Mouse (Mus musculus): ENCODE results near the gene Dusp5.
A peak's percentile ranks its signal among the peaks of the same experiment; 100 is the strongest.

The Dusp5 gene

DNA sequence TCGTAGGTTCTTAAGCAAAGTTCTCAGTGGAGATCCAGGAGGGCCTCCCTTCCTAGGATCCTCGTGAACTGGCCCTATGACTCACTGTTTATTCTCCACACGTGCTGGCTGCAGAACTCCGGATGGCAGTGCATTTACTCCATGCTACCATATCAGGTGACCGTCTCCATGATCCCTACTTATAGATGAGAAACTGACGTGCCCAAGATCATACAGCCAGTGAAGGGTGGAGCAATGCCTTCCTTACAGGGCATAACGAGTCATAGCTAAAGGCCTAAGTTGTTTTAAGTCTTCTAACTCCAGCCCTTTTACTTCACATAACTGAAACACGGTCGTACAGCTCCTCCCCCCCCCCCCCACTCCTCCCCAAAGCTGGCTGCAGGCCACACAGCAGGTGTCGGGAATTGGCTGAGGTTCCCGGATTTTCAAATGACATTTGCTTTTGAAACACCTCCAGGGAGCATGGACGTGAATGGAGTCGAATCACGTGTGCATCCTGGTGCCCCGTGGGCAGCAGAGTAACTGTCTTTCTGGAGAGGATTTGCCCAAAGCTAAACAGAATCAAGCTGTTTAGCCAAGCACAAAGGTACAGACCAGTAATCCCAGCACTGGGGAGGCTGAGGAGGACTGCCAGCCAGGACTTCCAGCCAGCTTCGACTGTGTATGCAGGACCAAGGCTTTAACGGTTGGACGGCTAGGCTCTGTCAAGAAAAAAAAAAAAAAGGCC is 11.4 kb upstream of the Dusp5 start:
- no peak for DNase-seq (ENCODE audit: low read depth, low spot score)

DNA sequence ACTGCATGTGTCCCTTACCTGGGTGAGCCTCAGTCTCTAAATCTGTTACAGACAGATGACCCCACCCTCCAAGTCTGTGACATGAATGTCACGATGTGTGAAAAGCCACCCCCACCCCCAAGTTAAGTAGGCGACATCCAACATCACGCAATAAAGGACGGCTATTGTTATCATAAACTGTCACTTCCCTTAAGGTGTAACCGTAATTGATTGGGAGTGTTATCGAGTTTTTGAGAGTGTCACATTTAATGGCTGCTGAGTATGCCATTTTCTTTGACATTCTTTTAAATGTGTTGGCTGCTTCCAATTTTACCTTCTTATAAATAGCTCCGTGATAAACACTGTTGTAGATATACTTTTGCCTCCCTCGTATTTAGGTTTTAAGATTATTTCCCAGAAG is 9.4 kb upstream of the Dusp5 start:
- no peak for DNase-seq (ENCODE audit: low read depth, low spot score)

DNA sequence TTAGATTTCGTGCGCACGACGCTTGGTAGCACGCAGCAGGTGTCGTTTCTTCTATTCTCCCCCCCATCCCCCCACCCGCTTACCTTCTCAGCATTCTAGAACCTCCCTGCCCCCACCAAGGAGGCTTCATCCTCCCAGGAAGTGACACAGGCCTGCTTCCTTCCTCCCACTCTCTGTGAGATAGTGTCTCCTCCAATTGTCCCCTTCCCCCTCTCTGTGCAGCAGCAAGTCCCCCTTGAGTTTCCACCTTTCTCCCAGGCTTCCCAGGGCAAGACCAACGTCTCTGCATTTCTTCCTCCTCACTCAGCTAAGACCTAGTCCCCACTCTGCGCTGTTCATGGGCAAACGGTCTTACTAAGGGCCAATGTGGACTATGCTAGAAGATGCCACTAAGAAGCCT is 8.9 kb upstream of the Dusp5 start:
- DNase-seq (ENCODE audit: low read depth, low spot score) = no peak

DNA sequence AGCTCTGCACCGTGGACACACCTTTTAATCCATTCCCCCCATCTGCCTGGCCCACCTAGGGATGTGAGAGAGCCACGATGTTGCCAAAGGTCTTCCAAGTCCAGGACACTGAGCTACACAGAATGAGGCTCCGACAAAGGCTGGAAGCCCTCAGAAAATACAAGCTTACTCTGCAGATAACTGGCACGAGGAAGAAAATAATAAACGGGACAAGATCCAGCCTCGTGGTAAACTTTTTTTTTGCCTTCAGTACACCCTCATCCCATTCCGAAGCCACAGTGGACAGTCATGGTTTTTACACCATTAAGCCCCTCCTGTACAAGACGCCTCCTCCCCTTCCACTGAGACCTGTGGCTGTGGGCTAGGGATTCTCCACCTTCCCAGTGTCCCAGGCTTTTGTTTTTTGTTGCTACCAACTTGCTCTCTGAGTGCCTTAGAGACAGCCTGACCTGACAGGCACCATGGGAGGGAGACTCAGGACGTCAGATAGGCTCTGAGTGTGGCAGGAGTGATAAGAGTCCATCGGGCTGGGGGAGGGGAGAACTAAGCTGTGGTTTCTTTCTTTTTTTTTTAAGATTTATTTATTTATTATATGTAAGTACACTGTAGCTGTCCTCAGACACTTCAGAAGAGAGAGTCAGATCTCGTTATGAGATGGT is 7.6 kb upstream of the Dusp5 start:
- DNase-seq (ENCODE audit: low read depth, low spot score) = no peak

- no peak for DNase-seq (ENCODE audit: low read depth, low spot score)
Measured at GRCm38 (mm10) chr19:53527480-53527879, 1.4 kb upstream of the Dusp5 start.

DNA sequence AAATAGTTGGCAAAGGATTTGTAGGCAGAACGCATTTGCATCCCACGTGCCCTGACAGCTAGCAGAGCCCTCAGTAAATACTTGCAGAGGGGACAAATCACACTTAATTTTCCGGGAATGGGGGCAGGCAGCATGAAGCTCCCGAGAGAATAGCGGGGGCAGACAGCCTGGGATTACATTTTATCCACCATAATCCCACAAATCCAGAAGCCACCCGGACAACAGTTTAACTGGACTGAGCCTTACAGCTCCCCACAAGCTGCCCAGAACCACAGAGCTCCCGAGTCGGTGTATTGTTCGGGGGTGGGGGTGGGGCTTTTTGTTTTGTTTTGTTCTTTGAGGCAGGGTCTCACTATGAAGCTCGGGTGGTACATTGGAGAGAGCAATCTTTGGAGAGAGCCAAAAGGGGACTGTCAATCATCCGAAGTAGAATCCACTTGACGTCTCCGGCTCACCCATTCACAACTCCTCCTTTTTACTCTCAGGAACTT is 733 bp upstream of the Dusp5 start:
- peak; percentile 63 for DNase-seq (ENCODE audit: low read depth, low spot score)

- DNase-seq (ENCODE audit: low read depth, low spot score) = no peak
Measured at GRCm38 (mm10) chr19:53529455-53529704, 471 bp downstream of the Dusp5 start.

DNA sequence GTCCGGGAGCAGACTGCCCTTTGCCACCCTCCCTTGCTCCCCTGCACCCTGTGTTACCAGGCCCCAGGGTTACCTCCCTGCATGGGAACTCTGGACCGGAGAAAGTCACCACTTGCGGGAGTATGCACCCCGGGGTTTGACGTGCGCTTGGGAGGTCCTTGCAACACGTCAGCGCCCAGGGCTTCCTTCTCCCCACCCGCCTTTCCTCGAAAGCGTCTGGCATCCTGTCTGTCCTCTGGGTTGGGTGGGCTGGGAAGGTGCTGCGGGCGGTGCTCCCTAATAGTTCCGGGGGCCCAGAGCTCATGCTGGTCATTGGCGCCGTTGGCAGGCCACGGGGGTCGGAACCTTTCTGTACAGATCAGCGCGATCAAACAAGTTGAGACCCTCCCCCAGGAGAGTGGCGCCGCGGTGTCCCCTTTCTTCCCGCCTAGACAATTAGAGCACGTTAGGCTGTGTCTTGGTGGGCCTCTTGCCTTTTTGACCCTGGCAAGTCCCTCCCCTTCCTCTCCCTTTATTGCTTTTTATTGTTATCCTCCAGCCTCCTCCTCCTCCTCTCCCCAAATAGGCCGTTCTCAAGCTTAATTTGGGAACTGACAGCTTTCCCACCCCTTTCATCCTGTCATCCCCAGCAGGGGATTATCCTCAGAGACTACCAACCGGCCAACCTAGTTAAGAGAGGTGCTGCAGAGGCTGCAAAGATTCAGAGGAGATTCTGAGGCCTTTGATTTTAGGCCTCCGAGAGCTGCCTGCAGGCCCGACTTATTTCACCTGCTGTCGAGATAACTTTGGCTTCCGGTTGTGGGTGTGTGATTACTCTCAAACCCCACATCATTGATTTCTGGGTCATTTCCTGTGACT is 1.0 kb downstream of the Dusp5 start:
- no peak for DNase-seq (ENCODE audit: low read depth, low spot score)

DNA sequence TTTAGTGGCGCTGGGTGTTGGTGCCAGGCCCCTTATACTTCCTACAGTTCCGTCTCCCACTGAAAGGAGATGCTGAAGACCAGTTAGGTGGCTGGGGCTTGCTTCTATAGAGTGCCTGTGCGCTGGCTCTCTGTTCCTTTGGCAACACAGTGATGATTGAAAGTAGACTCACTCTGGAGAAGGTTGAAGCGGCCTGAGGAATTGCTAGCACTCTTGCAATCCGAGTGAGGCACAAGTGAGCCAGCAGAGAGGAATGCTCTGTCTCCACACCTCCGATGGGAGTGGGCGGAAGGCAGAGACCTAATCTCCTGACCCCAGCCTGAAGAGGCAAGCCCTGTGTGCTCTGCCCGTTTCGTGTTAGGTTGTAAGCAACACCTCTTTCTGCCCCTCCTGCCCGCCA is 2.5 kb downstream of the Dusp5 start:
- DNase-seq (ENCODE audit: low read depth, low spot score) = no peak

DNA sequence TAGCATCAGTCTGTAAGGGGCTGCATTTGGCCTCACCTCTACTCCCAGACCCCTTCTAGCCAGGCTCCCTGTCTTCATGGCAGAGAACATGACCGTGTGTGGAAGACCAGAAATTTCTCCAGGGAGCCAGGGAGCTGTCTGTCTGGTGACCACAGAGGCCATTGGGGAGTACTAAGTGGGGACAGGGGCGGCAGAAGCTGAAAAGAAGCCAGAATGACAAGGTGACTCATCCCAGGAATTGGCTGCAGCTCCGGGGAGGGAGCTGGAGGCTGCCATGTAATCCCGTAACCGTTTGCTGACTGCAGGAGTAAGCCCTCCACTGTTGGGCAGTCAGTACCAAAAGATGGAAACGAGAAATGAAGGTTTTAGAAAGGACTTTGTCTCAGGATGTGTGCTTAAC is 3.1 kb downstream of the Dusp5 start:
- DNase-seq (ENCODE audit: low read depth, low spot score) = no peak

DNA sequence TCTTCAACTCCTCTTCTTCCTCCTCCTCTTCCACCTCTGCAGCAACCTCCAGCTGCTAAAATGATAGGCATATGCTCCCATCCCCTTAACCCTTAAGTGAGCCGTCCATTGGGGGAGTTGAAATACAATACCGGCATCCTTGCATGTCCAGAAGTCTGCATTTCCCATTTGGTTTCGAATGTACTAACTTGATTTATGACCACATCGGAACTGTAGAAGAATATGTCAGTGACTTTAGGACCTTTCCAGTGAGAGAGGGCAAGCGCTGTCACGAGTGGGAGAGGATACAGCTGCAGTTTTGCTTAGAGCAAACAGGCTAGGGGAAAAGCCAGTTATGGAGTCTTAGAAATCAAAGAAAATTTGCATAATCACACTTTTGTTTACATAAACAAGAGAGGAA is 3.8 kb downstream of the Dusp5 start:
- DNase-seq (ENCODE audit: low read depth, low spot score) = no peak

GRCm38 (mm10) chr19:53533236-53533635 is 4.3 kb downstream of the Dusp5 start:
- DNase-seq (ENCODE audit: low read depth, low spot score) = no peak

- no peak for DNase-seq (ENCODE audit: low read depth, low spot score)
Measured at GRCm38 (mm10) chr19:53533810-53534601, 5.1 kb downstream of the Dusp5 start.

DNA sequence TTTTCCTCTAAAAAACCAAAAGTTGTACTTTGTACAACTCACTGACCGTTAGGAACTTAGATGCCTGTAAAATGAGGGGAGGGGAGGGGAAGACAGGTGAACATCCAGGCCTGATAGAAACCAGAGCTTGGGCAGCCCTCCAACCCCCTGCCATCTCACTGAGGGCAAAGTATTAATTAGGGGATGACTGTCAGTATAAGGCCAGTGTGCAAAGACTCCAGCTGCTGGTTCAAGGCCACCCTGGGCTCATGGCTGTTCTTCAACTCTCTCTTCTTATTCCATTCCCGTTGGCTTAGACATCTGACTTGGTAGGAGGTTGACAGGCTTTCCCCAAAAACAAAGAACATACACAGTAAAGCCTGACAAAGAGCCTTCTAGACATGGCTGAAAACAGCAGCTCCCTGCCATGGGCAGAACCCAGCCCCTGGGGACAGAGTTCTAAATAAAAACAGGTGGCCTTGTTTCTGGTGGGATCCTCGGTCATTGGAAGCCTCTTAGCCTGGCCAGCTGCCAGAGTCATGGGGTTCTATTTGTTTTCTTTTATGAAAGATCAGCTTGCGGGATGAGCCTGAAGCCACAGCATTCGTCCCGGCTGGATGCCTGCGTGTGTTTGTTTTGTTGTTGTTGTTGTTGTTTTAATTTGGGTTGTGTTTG is 6.0 kb downstream of the Dusp5 start:
- DNase-seq (ENCODE audit: low read depth, low spot score) = no peak

- DNase-seq (ENCODE audit: low read depth, low spot score) = no peak
Measured at GRCm38 (mm10) chr19:53535421-53535820, 6.5 kb downstream of the Dusp5 start.

DNA sequence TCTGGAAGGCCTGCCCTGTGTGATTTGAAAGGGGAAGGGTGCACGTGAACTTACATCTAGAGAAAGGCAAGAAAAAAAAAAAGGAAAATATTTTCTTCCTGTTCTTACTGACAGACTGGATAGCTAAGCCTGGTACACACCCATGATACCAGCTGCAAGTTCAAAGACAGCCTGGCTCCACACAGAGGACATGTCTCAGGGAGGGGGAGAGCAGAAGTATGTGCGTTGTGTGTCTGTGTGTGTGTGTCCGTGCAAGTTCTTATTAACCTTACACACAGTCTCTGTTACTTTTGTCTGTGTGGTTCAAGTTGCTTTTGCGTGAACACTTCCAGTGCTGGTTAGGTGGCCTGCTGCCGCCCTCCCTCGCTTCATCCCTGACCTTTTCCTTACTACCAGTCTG is 7.3 kb downstream of the Dusp5 start:
- no peak for DNase-seq (ENCODE audit: low read depth, low spot score)

DNA sequence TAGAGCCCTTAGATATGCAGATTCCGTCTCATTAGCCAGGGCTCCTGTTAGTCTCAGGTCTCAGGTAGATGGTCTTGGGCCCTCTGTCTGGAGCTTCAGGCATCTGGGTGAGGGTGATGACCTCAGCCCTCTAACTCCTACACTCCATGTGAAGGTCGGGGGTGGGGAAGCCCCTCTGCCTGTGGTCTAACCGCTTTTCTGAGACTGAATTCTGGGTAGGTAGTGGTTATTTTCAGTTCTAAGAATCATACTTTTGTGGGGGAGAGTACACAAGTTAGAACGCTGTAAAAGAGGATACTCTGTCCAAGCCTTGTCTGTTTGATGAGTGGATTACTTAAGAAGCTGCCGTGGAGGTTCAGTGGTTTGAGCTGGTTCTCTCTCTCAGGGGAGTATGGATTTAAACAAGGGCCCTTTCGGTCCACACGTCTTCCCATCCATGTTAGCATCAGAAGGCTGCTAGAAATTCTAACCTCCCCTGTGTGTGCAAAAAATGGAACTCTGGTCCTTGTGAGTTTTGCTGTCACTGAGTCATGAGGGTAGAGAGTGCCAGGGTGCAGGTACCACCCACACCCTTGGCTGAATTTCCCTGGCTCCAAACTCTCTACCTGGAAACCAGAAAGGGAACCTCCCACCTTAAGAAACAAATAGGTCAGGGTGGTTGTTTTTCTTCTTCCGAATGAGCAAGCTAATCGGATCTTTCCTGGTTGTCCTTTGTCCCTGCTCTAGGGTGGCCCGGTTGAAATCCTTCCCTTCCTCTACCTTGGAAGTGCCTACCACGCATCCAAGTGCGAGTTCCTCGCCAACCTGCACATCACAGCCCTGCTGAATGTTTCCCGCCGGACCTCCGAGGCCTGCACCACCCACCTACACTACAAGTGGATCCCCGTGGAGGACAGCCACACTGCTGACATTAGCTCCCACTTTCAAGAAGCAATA is 8.1 kb downstream of the Dusp5 start:
- DNase-seq (ENCODE audit: low read depth, low spot score) = no peak

DNA sequence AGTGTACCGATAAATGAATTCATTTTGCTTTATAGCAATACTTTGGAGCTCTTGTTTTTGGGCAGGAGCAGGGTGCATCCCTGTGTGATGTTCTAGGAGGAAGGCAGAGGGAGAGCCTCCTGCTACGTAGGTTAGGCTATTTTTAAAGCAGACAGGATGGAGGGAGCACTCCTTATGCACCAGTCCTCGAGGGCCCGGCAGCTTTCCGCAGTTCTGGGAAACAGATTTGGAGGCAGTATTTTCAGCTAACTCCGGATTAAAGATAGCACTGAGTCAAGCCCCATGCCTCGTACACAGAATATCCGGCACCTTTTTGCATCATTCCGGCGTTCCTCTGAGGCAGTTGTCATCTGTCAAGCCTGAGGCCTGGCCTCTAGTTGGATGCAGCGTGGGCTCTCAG is 9.1 kb downstream of the Dusp5 start:
- DNase-seq (ENCODE audit: low read depth, low spot score) = no peak

DNA sequence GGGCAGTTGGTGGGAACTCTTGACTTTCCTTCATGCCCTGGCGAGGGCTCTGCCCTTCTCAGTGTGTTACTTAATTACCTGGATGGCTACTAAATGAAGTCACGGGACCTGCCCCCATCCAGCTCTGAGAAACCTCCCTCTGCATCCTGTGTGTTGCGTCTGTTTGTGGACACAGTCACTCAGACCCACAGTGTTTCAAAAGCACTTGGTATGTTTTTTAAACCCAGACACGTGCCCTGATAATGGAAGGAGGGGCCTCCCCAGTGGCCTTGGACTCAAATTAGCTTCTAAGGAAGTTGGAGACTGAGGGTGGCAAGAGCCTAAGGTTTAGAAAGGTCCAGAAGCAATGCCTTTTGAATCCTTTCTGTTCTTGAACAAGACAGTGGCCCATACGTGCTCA is 9.9 kb downstream of the Dusp5 start:
- no peak for DNase-seq (ENCODE audit: low read depth, low spot score)

DNA sequence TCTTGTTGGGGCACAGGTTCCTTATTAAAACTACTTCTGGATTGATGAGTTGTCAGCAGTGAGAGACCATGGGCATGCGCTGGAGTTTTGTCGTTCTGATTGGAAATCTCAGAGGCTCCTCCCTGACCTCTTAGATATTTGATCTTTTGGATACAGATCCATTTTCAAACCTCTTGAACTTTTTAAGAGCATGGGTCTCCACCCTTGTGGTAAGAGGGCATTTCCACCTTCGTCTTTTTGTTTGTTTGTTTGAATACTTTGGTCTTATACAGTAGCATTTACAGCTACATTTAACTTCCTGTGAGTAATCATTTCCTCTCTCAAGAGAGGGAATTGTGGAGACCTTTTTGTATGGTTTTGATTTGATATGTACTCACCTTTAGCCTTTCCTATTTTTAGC is 10.4 kb downstream of the Dusp5 start:
- DNase-seq (ENCODE audit: low read depth, low spot score) = no peak
